Mouse (Mus musculus) CH12.LX (cell line): ENCODE measurements around the gene Ajuba.

Experiments
- CHD1 ChIP-seq: IDR thresholded peaks from 2 replicates; pipeline ENCODE4 v1.6.1; 2012; ENCODE audit warnings: low read depth, low read length, improper control_type of control experiment, inconsistent platforms
- CTCF ChIP-seq, 2 experiments: IDR thresholded peaks in 1 of 2; conservative IDR thresholded peaks in 1 of 2; 2 replicates each; pipeline ENCODE4 v1.5.1; 2011 to 2012; ENCODE audit warnings: low read depth in 2 of 2, low read length in 2 of 2, improper control_type of control experiment in 1 of 2, inconsistent platforms in 1 of 2, mild to moderate bottlenecking in 1 of 2, moderate library complexity in 1 of 2
- EP300 ChIP-seq: IDR thresholded peaks from 2 replicates; pipeline ENCODE4 v1.6.1; 2011; ENCODE audit warnings: low read length, improper control_type of control experiment
- KAT2A ChIP-seq: IDR thresholded peaks from 2 replicates; pipeline ENCODE4 v1.6.1; 2012; ENCODE audit warnings: low read length, improper control_type of control experiment, inconsistent platforms; ENCODE audit not compliant: insufficient replicate concordance
- POLR2A ChIP-seq: IDR thresholded peaks from 2 replicates; pipeline ENCODE4 v1.6.1; 2011; ENCODE audit warnings: low read depth, mild to moderate bottlenecking, improper control_type of control experiment, low read length
- SMC3 ChIP-seq: IDR thresholded peaks from 2 replicates; pipeline ENCODE4 v1.6.1; 2011; ENCODE audit warnings: low read depth, low read length, improper control_type of control experiment
- TCF12 ChIP-seq: IDR thresholded peaks from 2 replicates; pipeline ENCODE4 v1.6.1; 2014; ENCODE audit warnings: low read depth, mild to moderate bottlenecking, inconsistent platforms, low read length, improper control_type of control experiment

- TF ChIP-seq CHD1 = no peak
- no peak for TF ChIP-seq POLR2A
- no peak for TF ChIP-seq EP300
- no peak for TF ChIP-seq CTCF (conservative IDR thresholded peaks at IDR 0.05 in 1 of 2, IDR thresholded peaks at IDR 0.05 in 1 of 2; ENCODE audit: low read depth in 2 of 2, low read length in 2 of 2)
- 0 out of 2 replicates have a peak, but pooled peaks have one; percentile 27 for TF ChIP-seq KAT2A
- no peak for TF ChIP-seq SMC3
- no peak for TF ChIP-seq TCF12
Observed at GRCm38 (mm10) chr14:54602613-54603012, 25.3 kb upstream of the Ajuba start.
